Mouse (Mus musculus): ENCODE data around the gene Rpp30. TPM values are rescaled to one million over a fixed set of nuclear protein-coding genes. Genes with fewer than 3 reads are reported as not detected.

The Rpp30 gene
- polyA plus RNA-seq, 1 experiment from 2014 or later = 82.0 TPM

DNA sequence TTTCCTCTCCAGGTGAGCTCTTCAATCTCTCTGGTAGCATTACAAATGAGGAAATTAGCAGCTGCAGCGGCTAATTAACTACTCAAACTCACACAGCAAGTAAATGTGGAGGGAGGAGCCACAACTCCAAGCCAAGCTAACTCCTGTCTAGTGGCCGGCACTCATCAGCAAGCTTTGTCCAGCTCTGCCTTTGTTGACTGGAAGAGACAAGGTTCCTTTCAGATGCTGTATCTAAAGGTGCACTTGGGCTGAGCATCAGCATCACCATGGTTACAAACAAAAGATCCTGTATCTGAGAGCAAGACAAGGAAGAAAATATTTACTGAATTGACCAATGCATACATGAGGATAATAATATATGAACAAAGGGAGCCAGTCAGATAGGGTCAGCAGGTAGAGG is 46.7 kb downstream of the Rpp30 start:
- Histone ChIP-seq H3K9me3 (no peaks in the 10 kb centered on the region), H3K27ac (no peak overlapping the region), H3K4me1 (peaks cover 4% of the 10 kb centered on the region; the same call in 1 of the 2 replicates), H3K4me2 (replicated peaks) (no peak overlapping the region), H3K27me3 (no peaks in the 10 kb centered on the region), H3K4me3 (no peak overlapping the region), H3K36me3 (no peaks in the 10 kb centered on the region), H3K9ac (no peak overlapping the region)
- ATAC-seq (ENCODE audit: low FRiP score, low read depth) = no peak
- 61% methylated on average over 2 of the region's 2 CpGs for WGBS

DNA sequence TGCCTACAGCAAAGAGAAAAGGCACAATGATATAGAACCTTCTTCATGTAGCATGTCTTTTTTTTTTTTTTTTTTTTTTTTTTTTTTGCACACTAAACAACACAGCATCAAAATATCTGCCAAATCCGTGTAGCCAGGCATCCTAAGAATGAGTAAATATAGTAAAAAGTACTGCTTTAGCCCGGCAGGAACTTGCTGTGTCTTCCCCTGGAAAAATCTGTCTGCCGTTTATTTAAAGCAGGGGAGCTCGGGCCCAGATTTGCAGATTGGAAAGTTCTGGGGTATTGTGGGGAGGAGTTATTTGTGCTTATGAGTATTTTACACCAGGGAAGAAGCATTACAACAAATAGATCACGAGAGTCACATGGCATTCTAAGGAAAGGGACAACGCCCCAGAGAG is 48.5 kb downstream of the Rpp30 start:
- Histone ChIP-seq H3K9ac (no peak overlapping the region), H3K4me3 (no peak overlapping the region), H3K27me3 (no peaks in the 10 kb centered on the region), H3K36me3 (no peaks in the 10 kb centered on the region), H3K27ac (no peak overlapping the region), H3K9me3 (no peaks in the 10 kb centered on the region), H3K4me2 (replicated peaks) (no peak overlapping the region), H3K4me1 (peaks cover 4% of the 10 kb centered on the region; the same call in 1 of the 2 replicates)
- no peak for ATAC-seq (ENCODE audit: low FRiP score, low read depth)
- WGBS = 70% methylated on average over 6 of the region's 6 CpGs

DNA sequence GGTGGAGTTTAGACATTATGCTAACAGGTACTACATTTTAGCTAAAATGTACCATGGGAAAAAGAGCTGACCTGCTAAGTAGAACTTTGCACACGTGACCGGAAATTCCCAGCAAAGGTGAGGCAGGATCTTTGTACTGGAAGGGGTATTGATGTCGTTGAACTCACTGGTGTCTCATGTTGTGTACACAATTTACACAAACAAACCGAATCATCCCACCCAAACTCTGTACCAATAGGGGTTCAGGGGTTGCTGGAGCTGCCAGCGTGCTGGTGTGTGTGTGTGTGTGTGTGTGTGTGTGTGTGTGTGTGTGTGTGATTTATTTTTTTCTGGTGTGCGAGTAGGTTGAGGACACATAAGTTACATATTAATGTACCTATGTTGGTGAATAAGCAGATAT is 49.5 kb downstream of the Rpp30 start:
- H3K4me2 ChIP-seq (replicated peaks) = no peak overlapping the region
- no peak overlapping the region for H3K4me3 ChIP-seq
- H3K27ac ChIP-seq = no peak overlapping the region
- no peaks in the 10 kb centered on the region for H3K36me3 ChIP-seq
- peaks cover 4% of the 10 kb centered on the region; the same call in 1 of the 2 replicates for H3K4me1 ChIP-seq
- no peaks in the 10 kb centered on the region for H3K9me3 ChIP-seq
- no peak overlapping the region for H3K9ac ChIP-seq
- no peak for ATAC-seq (ENCODE audit: low FRiP score, low read depth)
- H3K27me3 ChIP-seq = no peaks in the 10 kb centered on the region
- 83% methylated on average over 6 of the region's 6 CpGs for WGBS

DNA sequence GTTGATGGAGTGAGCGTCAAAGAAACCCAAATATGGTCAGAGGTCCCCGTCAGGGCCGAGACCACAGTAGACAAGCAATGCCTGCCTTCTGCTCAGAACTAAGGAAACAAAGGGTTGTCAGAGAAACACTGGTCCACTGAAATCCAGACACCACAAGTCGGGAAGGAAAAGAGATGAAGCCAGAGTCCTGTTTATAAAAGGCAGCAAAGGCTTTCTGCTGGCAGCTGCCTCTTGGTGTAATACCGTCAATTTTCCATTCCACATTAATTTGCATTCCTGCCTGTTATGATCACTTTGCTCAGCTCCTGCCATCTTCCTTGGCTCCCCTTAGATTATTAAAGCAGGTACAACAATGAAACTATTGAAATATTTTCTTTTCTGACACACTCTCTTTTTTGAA is 50.2 kb downstream of the Rpp30 start:
- no peak for ATAC-seq (ENCODE audit: low FRiP score, low read depth)
- Histone ChIP-seq H3K4me3 (no peak overlapping the region), H3K9me3 (no peaks in the 10 kb centered on the region), H3K36me3 (no peaks in the 10 kb centered on the region), H3K27me3 (no peaks in the 10 kb centered on the region), H3K4me1 (peaks cover 4% of the 10 kb centered on the region; the same call in 1 of the 2 replicates), H3K4me2 (replicated peaks) (no peak overlapping the region), H3K27ac (no peak overlapping the region), H3K9ac (no peak overlapping the region)
- WGBS = 54% methylated on average over 5 of the region's 5 CpGs

DNA sequence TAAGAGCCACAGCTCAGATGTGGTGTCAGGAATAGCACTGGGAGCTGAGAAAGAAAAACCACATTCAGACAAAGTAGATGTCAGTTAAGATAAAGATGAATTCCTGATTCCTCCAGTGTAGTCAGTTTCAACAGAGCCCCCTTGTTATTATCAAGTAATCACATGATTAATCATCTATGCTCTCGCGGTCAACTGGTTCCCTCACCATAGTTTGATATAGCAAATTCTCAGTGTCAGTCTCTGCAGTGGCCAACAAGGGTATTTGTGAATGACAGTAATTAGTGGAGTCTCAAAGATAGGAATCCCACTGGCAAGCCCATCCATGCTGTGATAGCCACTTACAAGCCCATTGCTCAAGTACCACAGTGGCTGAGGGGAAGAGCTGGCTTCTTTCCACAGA is 60.1 kb downstream of the Rpp30 start:
- H3K9me3 ChIP-seq = peaks cover 6% of the 10 kb centered on the region; the same call in 1 of the 2 replicates
- no peak overlapping the region for H3K4me2 ChIP-seq (replicated peaks)
- H3K36me3 ChIP-seq = no peaks in the 10 kb centered on the region
- ATAC-seq (ENCODE audit: low FRiP score, low read depth) = no peak
- 94% methylated on average over 2 of the region's 2 CpGs for WGBS
- H3K4me3 ChIP-seq = no peak overlapping the region
- no peaks in the 10 kb centered on the region for H3K27me3 ChIP-seq
- H3K4me1 ChIP-seq = no peaks in the 10 kb centered on the region
- H3K9ac ChIP-seq = no peak overlapping the region
- no peak overlapping the region for H3K27ac ChIP-seq

DNA sequence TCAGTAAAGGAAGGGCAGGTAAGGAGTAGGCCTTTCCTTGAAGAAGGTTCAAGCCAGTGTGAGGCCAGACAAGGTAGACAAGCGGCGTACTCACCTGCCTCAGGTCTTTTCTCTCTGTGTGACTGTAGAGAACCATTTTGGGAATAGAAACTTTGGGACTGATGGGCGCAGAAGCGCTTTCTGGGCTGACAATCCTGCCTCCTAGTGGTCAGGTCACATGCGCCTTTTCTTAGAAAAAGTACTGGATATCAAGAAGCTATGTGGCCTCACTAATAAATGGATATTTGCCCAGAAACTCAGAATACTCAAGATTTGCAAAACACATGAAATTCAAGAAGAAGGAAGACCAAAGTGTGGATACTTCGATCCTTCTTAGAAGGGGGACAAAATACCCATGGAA is 65.1 kb downstream of the Rpp30 start:
- no peak overlapping the region for H3K4me3 ChIP-seq
- no peak overlapping the region for H3K9ac ChIP-seq
- no peaks in the 10 kb centered on the region for H3K27me3 ChIP-seq
- H3K27ac ChIP-seq = no peak overlapping the region
- H3K4me1 ChIP-seq = no peaks in the 10 kb centered on the region
- ATAC-seq (ENCODE audit: low FRiP score, low read depth) = no peak
- no peaks in the 10 kb centered on the region for H3K36me3 ChIP-seq
- WGBS = 84% methylated on average over 6 of the region's 6 CpGs
- no peak overlapping the region for H3K4me2 ChIP-seq (replicated peaks)
- H3K9me3 ChIP-seq = peaks cover 6% of the 10 kb centered on the region; the same call in 1 of the 2 replicates

DNA sequence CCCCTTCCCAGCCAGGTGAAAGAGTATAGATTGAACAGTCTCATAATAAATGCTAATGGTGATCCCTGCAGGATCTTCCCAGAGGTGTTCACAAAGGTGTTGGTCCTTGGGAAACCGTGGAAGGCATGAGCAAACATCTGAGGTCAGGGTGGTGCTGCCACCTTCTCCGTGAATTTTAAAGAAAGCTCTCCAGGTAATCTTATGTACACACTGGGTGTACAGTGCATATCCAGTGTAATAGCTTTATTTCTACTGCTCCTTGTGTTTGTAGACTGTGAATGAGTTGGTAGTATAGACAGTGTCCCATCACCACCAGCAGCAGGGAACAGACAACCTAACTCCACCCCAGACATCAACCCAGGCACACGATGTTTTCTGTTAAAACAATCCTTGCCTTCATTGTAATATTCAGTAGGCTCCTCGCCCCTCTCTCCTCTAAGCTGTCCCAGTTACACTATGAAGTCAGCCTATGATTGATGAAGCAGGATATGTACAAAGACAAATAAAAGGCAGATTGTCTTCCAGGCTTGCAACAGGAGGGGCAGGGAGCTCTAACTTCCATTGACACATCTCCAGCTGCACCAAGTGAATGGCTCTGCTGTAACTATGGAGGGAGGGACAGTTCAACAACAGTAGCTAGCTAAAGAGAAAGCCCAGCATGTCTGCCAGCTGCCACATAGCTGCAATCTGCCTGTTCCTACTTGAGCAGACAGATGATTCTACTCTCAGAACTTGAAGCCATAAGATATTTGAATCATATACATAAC is 66.9 kb downstream of the Rpp30 start:
- no peaks in the 10 kb centered on the region for H3K36me3 ChIP-seq
- no peak for ATAC-seq (ENCODE audit: low FRiP score, low read depth)
- H3K9ac ChIP-seq = no peak overlapping the region
- 73% methylated on average over 4 of the region's 4 CpGs for WGBS
- H3K4me2 ChIP-seq (replicated peaks) = no peak overlapping the region
- H3K9me3 ChIP-seq = no peaks in the 10 kb centered on the region
- no peak overlapping the region for H3K27ac ChIP-seq
- no peaks in the 10 kb centered on the region for H3K4me1 ChIP-seq
- no peak overlapping the region for H3K4me3 ChIP-seq
- H3K27me3 ChIP-seq = no peaks in the 10 kb centered on the region

Other genes starting within 250 kb of the Rpp30 start
- 0.40 and 0.60 TPM in 2 replicates for gene Htr7, start 26.2 kb upstream of the Rpp30 start, polyA plus RNA-seq (2015; fragmentation: Nextera tagmentation; extraction: Ambion mirVana)
- gene Ankrd1, start 36.4 kb downstream of the Rpp30 start, polyA plus RNA-seq (2015; fragmentation: Nextera tagmentation; extraction: Ambion mirVana) = 1.7 and 2.8 TPM in 2 replicates